Mouse (Mus musculus): ENCODE measurements around the gene Tmigd3.

- TF ChIP-seq CTCF (IDR thresholded peaks at IDR 0.05; ENCODE audit: low read depth) (no peak), EP300 (optimal IDR thresholded peaks at IDR 0.05) (no peak)
Observed at GRCm38 (mm10) chr3:105959999-105960398, 89.3 kb downstream of the Tmigd3 start, which contains the start of gene Atp5f1.
